Mouse (Mus musculus) ES-E14 (cell line): ENCODE measurements around the gene Tenm3.

Experiments used
- CHD2 ChIP-seq: IDR thresholded peaks from 2 replicates; pipeline ENCODE4 v1.6.1; 2014; ENCODE audit warnings: mild to moderate bottlenecking, low read depth, low read length, inconsistent platforms
- HCFC1 ChIP-seq: IDR thresholded peaks from 2 replicates; pipeline ENCODE4 v1.6.1; 2012; ENCODE audit warnings: low read length, inconsistent platforms, borderline replicate concordance; ENCODE audit not compliant: insufficient read depth
- MAFK ChIP-seq: IDR thresholded peaks from 2 replicates; pipeline ENCODE4 v1.6.1; 2014; ENCODE audit warnings: mild to moderate bottlenecking, low read depth, low read length, inconsistent platforms; ENCODE audit not compliant: insufficient read depth
- ZC3H11A ChIP-seq: IDR thresholded peaks from 2 replicates; pipeline ENCODE4 v1.6.1; 2012; ENCODE audit warnings: low read depth, mild to moderate bottlenecking, inconsistent platforms, low read length, borderline replicate concordance
- ZNF384 ChIP-seq: IDR thresholded peaks from 2 replicates; pipeline ENCODE4 v1.6.1; 2012; ENCODE audit warnings: low read depth, low read length, inconsistent platforms

DNA sequence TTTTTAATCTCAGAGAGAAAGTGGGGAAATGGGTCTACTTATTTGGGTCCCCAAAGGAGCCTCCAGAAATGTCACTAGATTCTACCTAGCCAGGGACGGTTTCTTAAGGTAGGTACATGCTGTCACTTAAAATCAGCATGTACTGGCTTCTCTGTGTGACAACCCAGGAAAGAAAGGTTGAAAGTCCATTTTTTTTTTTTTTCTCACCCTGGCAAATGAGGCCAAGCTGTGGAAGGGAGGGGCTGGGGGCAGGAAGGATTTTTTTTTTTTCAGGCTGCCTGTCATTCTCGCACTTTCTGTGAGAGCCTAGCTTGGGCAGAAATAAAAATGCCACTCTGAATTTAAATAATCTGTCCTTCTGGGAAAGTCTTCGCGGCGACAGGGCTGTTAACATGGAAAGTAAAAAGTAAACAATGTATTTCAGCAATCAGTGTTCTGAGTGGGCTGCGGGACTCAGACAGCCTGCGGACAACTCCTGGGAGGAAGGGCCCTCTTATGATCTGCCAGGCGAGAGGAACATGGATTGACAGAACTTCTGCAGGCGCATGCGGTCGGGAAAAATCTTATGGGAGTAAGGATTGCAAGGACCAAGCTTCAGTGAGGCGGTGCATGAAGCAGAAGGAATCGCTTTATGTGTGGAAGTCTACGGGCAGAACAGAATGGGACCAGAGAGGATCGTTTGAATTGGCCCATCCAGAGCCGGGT is 621.9 kb downstream of the Tenm3 start:
- TF ChIP-seq HCFC1 = no peak
- no peak for TF ChIP-seq ZC3H11A
- no peak for TF ChIP-seq MAFK
- TF ChIP-seq ZNF384 = no peak
- TF ChIP-seq CHD2 = no peak
